Mouse (Mus musculus): ENCODE results near the gene Dhrs7c.

DNA sequence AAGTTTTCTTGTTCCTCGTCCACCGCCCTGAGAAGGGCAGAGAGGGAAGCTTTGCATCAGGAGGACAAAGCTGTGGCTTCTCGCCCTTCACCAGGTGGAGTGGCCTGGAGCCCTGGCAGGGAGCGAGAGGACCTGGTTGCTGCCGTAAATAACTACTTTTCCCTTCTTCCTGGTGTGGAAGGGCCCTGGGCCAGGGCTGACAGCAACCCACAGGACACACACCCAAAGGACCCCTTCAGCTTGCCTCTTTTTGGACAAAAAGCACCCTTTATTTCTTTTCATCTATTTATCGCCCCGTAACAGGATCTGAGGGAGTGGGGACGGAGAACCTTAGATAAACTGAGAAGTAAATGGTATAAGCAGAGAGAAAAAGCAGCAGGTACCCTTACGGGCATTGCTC, 60.5 kb downstream of the Dhrs7c start:
- TF ChIP-seq POLR2A (IDR thresholded peaks at IDR 0.05; ENCODE audit: insufficient read depth, low read length) (no peak), EP300 (IDR thresholded peaks at IDR 0.05; ENCODE audit: insufficient read depth, low read depth, low read length) (no peak)

All from ES-Bruce4 (cell line).